Mouse (Mus musculus) c-Kit-positive CD71-negative TER-119-negative erythroid progenitor cells, embryonic 14.5 days (primary cell): ENCODE measurements at regions not wholly inside any gene's neighbourhood (a gene's known extent, or its start where the extent isn't known, plus 50 kb on each side); places are given as distances from the start of the nearest gene placed in this dataset.
"Not testable (repeated sequence)": the region's sequence is repeated elsewhere in the genome, so short reads cannot be mapped to it uniquely, and the experiment has no call there.

ENCODE experiments used
- DNase-seq: peaks from one replicate; pipeline ENCODE4 v3.0.0-alpha.2; 2013; ENCODE audit warnings: low read depth

DNA sequence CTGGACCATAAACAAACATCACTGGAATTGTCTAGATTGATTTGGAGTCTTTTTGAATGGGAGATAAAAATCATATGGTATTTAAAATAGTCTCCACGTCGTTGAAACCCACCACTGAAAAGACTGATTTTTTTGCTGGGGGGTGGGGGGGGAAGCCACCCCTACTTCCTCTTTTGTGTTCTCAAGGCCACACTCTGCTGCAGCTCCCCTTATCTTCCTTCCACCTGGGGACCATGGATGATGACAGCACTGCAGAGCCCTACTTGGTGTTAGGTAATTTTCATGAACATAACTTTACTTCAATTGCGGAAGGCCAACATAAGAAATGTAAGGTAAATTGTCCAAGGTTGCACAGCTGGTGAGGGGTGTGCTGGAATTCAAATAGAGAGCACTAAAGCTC, 232.4 kb upstream of the Vrk2 start:
- peak; percentile 2 for DNase-seq

GRCm38 (mm10) chr11:26824080-26824727, 230.4 kb upstream of the Vrk2 start:
- DNase-seq = no peak

GRCm38 (mm10) chr11:26821091-26821490, 227.3 kb upstream of the Vrk2 start:
- DNase-seq = no peak

DNA sequence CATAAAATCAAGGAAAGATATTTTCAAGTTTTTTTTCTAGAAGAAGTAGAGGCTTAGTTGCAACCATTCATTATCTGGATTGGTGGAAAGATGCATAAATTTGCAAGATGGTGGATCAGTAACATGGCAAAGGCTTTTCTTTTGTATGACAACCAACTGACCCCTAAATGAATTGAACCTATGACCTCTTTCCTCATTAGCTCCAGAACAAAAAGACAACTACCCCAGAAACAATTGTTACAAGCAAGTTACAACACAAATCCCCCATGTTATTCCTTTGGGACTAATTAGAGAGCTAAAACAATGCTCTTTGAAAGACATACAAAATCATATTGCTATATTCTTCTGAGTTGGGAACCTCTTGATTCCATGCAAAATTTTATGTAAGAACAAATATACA, 223.5 kb upstream of the Vrk2 start:
- no peak for DNase-seq

DNA sequence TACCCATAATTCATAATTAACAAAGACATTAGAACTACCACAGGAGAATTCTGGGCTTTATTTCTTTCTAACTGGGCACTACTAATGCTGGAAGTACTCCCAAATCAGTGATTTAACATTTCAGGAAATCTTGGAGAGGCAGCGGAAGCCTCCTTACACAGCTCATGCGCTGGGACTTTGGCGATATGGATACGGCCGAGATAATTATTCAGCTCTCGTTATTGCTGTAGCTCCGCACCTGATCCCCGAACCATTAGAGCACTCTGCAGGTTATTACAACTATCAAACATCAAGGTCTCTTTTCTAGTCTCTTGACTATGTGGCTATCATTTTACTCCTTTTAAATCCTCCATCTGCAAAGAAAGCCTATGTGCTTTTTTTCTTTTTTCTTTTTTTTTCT, 221.3 kb upstream of the Vrk2 start:
- DNase-seq = no peak

DNA sequence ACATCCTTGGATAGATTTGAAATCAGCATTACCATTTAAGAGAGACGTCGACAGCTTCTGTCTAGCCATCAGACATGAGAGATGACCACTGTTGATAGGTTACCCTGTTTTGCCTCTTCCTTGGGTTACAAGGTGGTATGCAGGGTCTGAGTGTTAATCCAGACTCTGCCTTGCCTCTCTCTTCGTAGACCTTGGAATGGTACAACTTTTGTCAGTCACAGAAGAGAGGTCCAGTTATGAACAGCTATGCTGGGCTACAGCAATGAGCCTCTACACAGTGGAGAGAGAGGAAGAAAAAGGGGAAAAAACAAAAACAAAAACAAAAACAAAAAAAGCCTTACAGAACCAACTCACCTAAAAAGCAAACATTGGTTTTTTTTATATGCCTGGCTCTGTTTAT, 220.8 kb upstream of the Vrk2 start:
- DNase-seq = no peak

DNA sequence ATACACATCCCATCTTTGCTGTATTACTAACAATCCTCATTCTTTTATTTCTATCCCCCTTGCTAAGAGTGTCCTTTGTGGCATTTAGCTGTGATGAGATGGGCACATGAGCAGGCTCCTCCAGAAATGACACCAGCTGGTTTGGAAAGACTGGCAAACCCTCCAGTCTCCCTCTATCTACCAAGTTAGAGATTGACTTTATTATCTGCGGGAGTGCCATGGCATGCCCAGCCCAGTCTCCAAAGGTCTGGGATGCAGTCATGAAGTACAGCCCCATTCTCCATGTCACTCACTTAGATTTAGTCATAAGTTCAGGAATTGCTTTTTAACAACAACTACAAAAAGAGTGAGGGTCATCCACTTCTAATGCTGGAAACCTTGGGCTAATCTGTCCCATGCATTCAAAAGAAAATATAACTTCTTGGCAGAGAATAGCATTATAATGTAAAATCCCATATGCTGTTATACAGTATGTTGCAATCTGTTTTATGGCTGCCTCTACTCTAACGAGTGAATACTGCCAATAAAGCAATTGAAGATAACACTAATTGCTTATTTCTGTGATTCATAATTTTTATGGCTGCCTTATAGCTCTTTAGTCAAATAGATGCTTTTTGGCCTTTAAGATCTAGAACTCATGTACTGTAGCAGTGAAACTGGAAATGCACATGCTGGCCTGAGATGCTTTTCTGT, 208.6 kb upstream of the Vrk2 start:
- no peak for DNase-seq

- no peak for DNase-seq
Observed at GRCm38 (mm10) chr11:26800296-26800695, 206.5 kb upstream of the Vrk2 start.

DNA sequence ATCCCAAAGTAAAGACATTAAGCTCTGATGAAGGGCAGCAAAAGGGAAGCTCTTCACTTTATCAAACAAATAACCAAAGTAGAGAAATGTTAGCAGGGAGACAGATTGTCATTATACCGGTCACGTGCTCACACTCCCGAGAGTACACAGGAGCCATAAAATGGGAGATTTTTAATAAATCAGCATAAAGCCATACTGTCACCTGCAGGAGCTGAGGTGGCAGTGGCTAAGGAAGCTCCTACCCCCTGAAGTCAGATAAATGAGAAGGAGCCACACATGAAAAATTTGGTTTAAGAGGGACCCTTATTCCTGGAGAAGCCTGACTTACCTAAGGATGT, 200.8 kb upstream of the Vrk2 start:
- DNase-seq = no peak

GRCm38 (mm10) chr11:26793928-26794628, 200.3 kb upstream of the Vrk2 start:
- DNase-seq = no peak

GRCm38 (mm10) chr11:26789281-26789680, 195.5 kb upstream of the Vrk2 start:
- no peak for DNase-seq

GRCm38 (mm10) chr11:26785164-26785563, 191.4 kb upstream of the Vrk2 start:
- no peak for DNase-seq

DNA sequence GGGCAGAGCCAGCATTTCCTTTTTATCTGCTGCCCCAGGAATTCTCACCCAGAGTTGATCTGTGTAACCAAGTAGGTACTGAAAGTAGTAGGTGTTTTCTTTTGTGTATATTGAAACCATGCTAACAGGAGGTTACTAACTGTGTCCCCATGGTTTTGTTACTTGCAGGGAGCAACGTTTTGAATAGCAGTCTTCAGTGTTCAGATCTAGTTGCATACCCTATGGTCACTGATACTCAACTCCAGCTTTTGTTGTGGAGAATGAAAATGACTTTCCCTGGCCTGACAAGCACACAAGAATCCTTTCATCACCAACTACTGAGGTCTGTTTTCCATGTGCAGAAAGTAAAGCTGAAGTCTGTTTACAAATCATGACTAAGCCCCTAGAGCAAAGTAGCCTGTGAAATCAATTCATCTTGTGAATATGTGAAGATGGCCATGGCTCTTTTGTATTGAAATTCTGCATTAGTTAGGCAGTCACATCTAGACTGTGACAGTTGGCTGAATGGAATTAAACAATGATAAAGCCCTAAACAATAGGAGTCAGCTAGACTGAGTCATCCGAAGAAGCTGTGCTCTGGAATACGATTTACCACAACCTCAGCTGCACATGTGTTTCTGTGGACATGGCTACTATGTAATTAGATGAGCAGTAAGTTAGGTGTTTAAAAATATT, 179.5 kb upstream of the Vrk2 start:
- DNase-seq = no peak

DNA sequence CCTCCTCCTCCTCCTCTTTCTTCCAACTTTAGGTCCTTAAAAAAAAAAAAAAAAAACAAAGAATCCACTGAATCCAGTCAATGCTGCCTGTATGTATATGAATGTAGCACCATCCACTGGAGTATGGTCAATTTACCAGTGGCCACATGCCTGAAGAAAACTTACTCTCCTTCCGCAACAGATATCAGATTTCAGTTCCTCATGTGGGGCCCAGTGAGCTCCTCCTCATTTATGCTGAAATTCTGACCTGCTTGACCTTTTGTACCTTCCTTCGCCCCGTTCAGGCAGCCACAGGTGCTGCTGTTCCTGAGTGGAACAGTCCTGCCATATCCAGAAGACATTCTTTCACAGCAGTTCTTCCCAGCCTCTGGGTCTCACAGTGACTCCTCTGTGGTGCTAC, 161.8 kb upstream of the Vrk2 start:
- DNase-seq = no peak

DNA sequence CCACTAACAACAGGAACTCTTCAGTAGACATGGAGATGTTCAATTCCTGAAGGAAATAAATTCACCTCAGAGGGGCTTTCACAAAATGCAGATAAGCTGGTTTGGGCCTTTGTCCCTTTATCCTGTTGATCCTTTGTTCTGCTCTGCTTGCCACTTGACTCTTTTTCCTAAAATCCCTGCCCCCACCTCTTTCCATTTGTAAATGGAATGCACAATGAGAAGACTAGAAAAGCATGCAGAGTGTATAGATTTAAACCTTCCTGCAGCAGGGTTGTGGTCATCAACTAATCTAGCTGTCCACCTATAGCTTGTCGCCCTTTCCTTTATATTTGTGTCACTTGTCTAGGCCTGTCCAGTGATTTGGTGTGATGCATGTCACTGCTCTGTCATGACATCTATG, 159.8 kb upstream of the Vrk2 start:
- no peak for DNase-seq

GRCm38 (mm10) chr11:26742235-26742634, 148.4 kb upstream of the Vrk2 start:
- no peak for DNase-seq

DNA sequence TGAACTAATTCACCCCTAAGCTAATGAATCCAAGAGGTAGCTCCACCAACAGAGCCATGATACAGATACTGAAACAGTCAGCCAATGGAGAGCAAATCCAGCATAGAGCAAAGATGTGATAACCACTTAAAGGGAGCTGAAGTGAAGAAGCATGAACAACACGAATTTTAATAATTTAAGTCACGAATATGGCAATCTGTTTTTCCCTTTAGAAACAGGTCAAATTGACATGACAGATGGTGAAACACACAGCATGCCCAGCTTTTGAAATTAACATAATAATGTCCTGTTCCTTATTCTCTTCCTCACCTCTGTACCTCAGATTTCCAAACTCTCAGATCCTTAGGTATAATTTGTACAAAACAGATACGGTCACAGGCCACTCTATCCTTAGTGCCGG, 145.9 kb upstream of the Vrk2 start:
- no peak for DNase-seq

- no peak for DNase-seq
Observed at GRCm38 (mm10) chr11:26726969-26727368, 133.2 kb upstream of the Vrk2 start.

- DNase-seq = no peak
Observed at GRCm38 (mm10) chr11:26724963-26725721, 131.3 kb upstream of the Vrk2 start.

DNA sequence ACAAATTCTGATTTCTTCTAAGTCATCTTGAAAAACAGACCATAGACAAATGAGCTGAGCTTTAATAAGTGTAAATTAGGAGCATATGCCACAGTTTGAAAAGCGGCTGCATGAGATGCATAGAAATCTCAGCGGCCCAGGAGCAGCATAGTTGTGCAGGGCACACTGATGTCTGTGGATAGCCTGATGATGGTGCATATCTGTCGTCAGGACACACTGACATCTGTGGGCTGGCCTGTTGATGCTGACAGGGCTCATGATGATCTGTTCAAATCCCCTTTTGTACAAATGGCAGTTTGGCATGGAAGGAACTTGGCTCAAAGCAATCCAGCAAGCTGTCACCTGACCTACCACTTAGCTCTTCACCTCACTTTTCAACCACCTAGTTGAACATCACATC, 128.5 kb upstream of the Vrk2 start:
- DNase-seq = no peak

GRCm38 (mm10) chr11:26721173-26721572, 127.4 kb upstream of the Vrk2 start:
- no peak for DNase-seq

DNA sequence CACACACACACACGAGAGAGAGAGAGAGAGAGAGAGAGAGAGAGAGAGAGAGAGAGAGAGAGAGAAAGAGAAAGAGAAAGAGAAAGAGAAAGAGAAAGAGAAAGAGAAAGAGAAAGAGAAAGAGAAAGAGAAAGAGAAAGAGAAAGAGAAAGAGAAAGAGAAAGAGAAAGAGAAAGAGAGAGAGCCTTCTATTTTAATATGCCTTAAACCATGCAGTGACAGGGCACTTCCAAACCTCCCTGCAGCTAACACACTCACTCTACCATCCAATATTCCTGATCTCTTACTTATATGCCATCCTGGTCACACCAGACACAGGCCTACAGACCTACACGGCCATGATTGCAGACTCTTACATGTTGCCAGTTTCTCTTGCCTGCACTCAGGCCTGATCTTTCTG, 117.4 kb upstream of the Vrk2 start:
- DNase-seq = not testable (repeated sequence)
